Mouse (Mus musculus) layer of hippocampus, adult 9-11 months (tissue): ENCODE results near the gene Gm5617.
"Not testable (repeated sequence)": the region's sequence is repeated elsewhere in the genome, so short reads cannot be mapped to it uniquely, and the experiment has no call there.

Experiments
- DNase-seq: peaks from one replicate; pipeline ENCODE4 v3.0.0; 2022

Gene Gm5617

GRCm38 (mm10) chr9:48494817-48495547, at the start of gene Gm5617, which contains the start of gene Rbm7:
Gene Gm5617, plus strand, starts transcription at chr9:48495442.
Gene Rbm7, minus strand, starts transcription at chr9:48495299.
- DNase-seq, result peak; percentile 95

GRCm38 (mm10) chr9:48447783-48448209, 47.4 kb upstream of the Gm5617 start:
- no peak for DNase-seq

- no peak for DNase-seq
Observed at GRCm38 (mm10) chr9:48450066-48450465, 45.2 kb upstream of the Gm5617 start.

GRCm38 (mm10) chr9:48455961-48456360, 39.3 kb upstream of the Gm5617 start:
- DNase-seq, result no peak

- DNase-seq, result no peak
Observed at GRCm38 (mm10) chr9:48458879-48459278, 36.4 kb upstream of the Gm5617 start.

GRCm38 (mm10) chr9:48459391-48459790, 35.9 kb upstream of the Gm5617 start:
- no peak for DNase-seq

GRCm38 (mm10) chr9:48460720-48461119, 34.5 kb upstream of the Gm5617 start:
- DNase-seq, result no peak

GRCm38 (mm10) chr9:48461545-48461944, 33.7 kb upstream of the Gm5617 start:
- DNase-seq, result no peak

- no peak for DNase-seq
Observed at GRCm38 (mm10) chr9:48465671-48466070, 29.6 kb upstream of the Gm5617 start.

- DNase-seq, result no peak
Observed at GRCm38 (mm10) chr9:48466804-48467203, 28.4 kb upstream of the Gm5617 start.

- DNase-seq, result not testable (repeated sequence)
Observed at GRCm38 (mm10) chr9:48467471-48467870, 27.8 kb upstream of the Gm5617 start.

GRCm38 (mm10) chr9:48472441-48473025, 22.7 kb upstream of the Gm5617 start:
- no peak for DNase-seq

GRCm38 (mm10) chr9:48473131-48473530, 22.1 kb upstream of the Gm5617 start:
- no peak for DNase-seq

- no peak for DNase-seq
Observed at GRCm38 (mm10) chr9:48474367-48474766, 20.9 kb upstream of the Gm5617 start.

- DNase-seq, result no peak
Observed at GRCm38 (mm10) chr9:48476236-48477165, 18.7 kb upstream of the Gm5617 start.

GRCm38 (mm10) chr9:48478808-48479207, 16.4 kb upstream of the Gm5617 start:
- no peak for DNase-seq

GRCm38 (mm10) chr9:48479838-48480410, 15.3 kb upstream of the Gm5617 start:
- DNase-seq, result no peak

GRCm38 (mm10) chr9:48480411-48481213, 14.6 kb upstream of the Gm5617 start, which contains the start of gene Rexo2:
Gene Rexo2, minus strand, starts transcription at chr9:48480623.
- peak; percentile 96 for DNase-seq

- DNase-seq, result no peak
Observed at GRCm38 (mm10) chr9:48481214-48482134, 13.8 kb upstream of the Gm5617 start.

- no peak for DNase-seq
Observed at GRCm38 (mm10) chr9:48495548-48495932, 298 bp downstream of the Gm5617 start.

GRCm38 (mm10) chr9:48501192-48501591, 6.0 kb downstream of the Gm5617 start:
- no peak for DNase-seq
